Mouse (Mus musculus): ENCODE results near the gene Prkg1. TPM values are rescaled to one million over a fixed set of nuclear protein-coding genes. Genes with fewer than 3 reads are reported as not detected.

Gene Prkg1
- polyA plus RNA-seq, 1 experiment from 2014 or later: 21.1 TPM

DNA sequence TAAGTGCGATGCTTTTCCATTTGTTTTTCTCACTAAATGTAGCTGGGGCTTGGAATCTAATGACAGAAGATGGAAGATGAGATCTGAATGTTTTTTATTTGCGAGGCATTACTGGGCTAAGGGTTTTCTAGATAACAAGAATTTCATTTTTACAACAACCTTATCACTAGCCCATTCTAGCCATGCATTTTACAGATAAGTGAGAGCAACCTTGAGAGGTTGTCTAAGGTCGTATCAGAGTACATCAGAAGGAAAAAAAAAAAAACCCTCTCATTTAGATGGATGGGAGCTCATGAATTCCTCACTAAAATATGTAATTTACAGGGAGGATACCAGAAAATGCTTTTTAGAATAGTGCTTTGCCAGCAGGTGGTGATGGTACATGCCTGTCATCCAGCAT, 863.8 kb downstream of the Prkg1 start:
- no peak overlapping the region for H3K9ac ChIP-seq (replicated peaks; ENCODE audit: low read depth, low read length)
- H3K9me3 ChIP-seq (ENCODE audit: control insufficient read depth, low read depth, low read length): no peaks in the 10 kb centered on the region
- ATAC-seq (ENCODE audit: insufficient number of reproducible peaks, insufficient read depth, low FRiP score, low read depth): no peak
- H3K4me3 ChIP-seq (ENCODE audit: low read depth, low read length): no peak overlapping the region
- no peak overlapping the region for H3K4me2 ChIP-seq (replicated peaks; ENCODE audit: low read depth, low read length)
- no peaks in the 10 kb centered on the region for H3K27me3 ChIP-seq (ENCODE audit: control insufficient read depth, insufficient read depth, low read length)
- H3K27ac ChIP-seq (ENCODE audit: low read length): no peak overlapping the region
- no peaks in the 10 kb centered on the region for H3K36me3 ChIP-seq (ENCODE audit: control insufficient read depth, insufficient read depth, low read length)
- 71% methylated on average over 3 of the region's 3 CpGs for WGBS
- H3K4me1 ChIP-seq (ENCODE audit: control insufficient read depth, insufficient read depth, low read length): no peaks in the 10 kb centered on the region

DNA sequence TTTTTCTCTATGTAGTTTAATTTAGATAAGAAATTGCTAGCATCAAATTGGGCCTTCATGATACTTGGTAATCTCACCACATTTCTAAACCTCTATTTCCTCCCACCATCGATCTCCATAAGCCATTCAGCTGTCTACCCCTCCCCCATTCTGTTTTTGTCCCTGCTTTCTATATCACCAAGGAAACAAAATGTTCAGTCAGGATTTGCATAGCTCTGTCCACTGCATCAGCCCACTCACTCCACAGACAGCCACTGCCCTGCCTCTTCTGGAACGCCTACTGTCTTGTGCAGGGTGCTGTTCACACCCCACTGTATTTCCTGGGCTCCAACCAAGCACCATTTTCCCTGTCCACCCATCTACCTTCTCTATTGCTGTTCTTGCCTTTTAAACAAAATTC, 874.5 kb downstream of the Prkg1 start:
- Histone ChIP-seq H3K9ac (replicated peaks; ENCODE audit: low read depth, low read length) (no peak overlapping the region), H3K4me2 (replicated peaks; ENCODE audit: low read depth, low read length) (no peak overlapping the region), H3K9me3 (ENCODE audit: control insufficient read depth, low read depth, low read length) (no peaks in the 10 kb centered on the region), H3K27me3 (ENCODE audit: control insufficient read depth, insufficient read depth, low read length) (no peaks in the 10 kb centered on the region), H3K27ac (ENCODE audit: low read length) (no peak overlapping the region), H3K4me1 (ENCODE audit: control insufficient read depth, insufficient read depth, low read length) (no peaks in the 10 kb centered on the region), H3K4me3 (ENCODE audit: low read depth, low read length) (no peak overlapping the region), H3K36me3 (ENCODE audit: control insufficient read depth, insufficient read depth, low read length) (no peaks in the 10 kb centered on the region)
- WGBS: 88% methylated on average over 2 of the region's 2 CpGs
- no peak for ATAC-seq (ENCODE audit: insufficient number of reproducible peaks, insufficient read depth, low FRiP score, low read depth)

DNA sequence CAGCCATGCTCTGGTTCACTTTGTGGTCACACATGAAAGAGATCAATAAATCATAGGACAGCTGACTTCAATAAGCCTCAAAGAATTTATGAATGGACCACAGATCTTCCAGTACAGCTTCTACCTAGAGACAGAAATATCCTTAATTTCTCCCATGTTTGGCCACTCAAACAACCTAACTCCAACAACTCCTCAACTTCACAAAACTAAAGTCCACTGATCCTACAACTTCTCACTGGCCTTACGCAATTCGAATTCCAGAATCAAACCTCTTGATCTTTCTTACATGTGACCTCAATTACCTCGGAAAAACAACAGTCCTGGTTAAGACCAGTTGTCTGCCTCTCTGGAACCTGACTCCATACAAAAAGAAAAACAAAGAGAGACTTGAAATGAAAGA, 875.0 kb downstream of the Prkg1 start:
- ATAC-seq (ENCODE audit: insufficient number of reproducible peaks, insufficient read depth, low FRiP score, low read depth): no peak
- WGBS: 72% methylated on average over 3 of the region's 3 CpGs
- H3K36me3 ChIP-seq (ENCODE audit: control insufficient read depth, insufficient read depth, low read length): no peaks in the 10 kb centered on the region
- H3K9me3 ChIP-seq (ENCODE audit: control insufficient read depth, low read depth, low read length): no peaks in the 10 kb centered on the region
- H3K27ac ChIP-seq (ENCODE audit: low read length): no peak overlapping the region
- H3K4me3 ChIP-seq (ENCODE audit: low read depth, low read length): no peak overlapping the region
- H3K27me3 ChIP-seq (ENCODE audit: control insufficient read depth, insufficient read depth, low read length): no peaks in the 10 kb centered on the region
- H3K4me2 ChIP-seq (replicated peaks; ENCODE audit: low read depth, low read length): no peak overlapping the region
- no peak overlapping the region for H3K9ac ChIP-seq (replicated peaks; ENCODE audit: low read depth, low read length)
- no peaks in the 10 kb centered on the region for H3K4me1 ChIP-seq (ENCODE audit: control insufficient read depth, insufficient read depth, low read length)

DNA sequence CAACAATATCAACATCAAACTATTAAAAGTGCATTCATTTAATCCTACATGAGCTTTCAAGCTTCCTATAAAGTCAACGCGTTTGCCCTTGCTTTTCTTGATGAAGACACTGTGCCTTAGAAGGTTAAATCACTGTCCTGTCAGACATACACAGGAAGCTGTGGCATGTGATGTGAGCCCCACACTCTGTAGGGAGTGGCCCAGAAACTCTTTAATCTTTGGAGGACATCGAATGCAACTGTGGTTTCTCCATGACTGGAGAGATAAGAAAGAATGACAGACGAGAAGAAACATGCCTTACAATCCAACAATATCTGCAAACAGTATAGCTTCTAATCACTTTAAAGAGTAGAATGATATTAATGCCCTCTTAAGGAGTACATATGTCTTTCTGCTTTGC, 903.4 kb downstream of the Prkg1 start:
- H3K9ac ChIP-seq (replicated peaks; ENCODE audit: low read depth, low read length): no peak overlapping the region
- no peak overlapping the region for H3K4me2 ChIP-seq (replicated peaks; ENCODE audit: low read depth, low read length)
- H3K27ac ChIP-seq (ENCODE audit: low read length): no peak overlapping the region
- ATAC-seq (ENCODE audit: insufficient number of reproducible peaks, insufficient read depth, low FRiP score, low read depth): no peak
- no peaks in the 10 kb centered on the region for H3K36me3 ChIP-seq (ENCODE audit: control insufficient read depth, insufficient read depth, low read length)
- H3K4me3 ChIP-seq (ENCODE audit: low read depth, low read length): no peak overlapping the region
- H3K4me1 ChIP-seq (ENCODE audit: control insufficient read depth, insufficient read depth, low read length): no peaks in the 10 kb centered on the region
- no peaks in the 10 kb centered on the region for H3K27me3 ChIP-seq (ENCODE audit: control insufficient read depth, insufficient read depth, low read length)
- 62% methylated on average over 4 of the region's 4 CpGs for WGBS
- H3K9me3 ChIP-seq (ENCODE audit: control insufficient read depth, low read depth, low read length): no peaks in the 10 kb centered on the region

DNA sequence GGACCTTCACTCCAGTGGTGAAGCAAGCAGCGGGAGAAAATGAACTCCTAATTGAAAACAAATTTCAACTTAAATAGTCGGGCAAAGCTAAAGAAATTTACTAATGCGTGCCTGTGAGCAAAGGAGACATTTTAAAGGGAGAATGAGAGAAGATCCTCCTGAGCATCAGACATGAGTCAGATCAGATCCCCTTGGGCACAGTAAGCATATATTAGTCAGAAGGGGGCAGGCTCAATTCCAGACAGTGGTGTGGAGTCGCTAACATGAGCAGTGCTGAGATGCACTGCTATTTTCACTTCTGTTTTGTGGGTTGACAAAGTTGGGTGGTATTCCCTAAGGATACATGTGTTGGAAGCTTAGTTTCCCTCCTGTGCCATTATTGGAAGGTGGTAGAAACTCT, 913.8 kb downstream of the Prkg1 start:
- WGBS: 90% methylated on average over 4 of the region's 4 CpGs
- Histone ChIP-seq H3K27ac (ENCODE audit: low read length) (no peak overlapping the region), H3K4me3 (ENCODE audit: low read depth, low read length) (no peak overlapping the region), H3K9me3 (ENCODE audit: control insufficient read depth, low read depth, low read length) (no peaks in the 10 kb centered on the region), H3K4me2 (replicated peaks; ENCODE audit: low read depth, low read length) (no peak overlapping the region), H3K36me3 (ENCODE audit: control insufficient read depth, insufficient read depth, low read length) (no peaks in the 10 kb centered on the region), H3K27me3 (ENCODE audit: control insufficient read depth, insufficient read depth, low read length) (no peaks in the 10 kb centered on the region), H3K9ac (replicated peaks; ENCODE audit: low read depth, low read length) (no peak overlapping the region), H3K4me1 (ENCODE audit: control insufficient read depth, insufficient read depth, low read length) (no peaks in the 10 kb centered on the region)
- ATAC-seq (ENCODE audit: insufficient number of reproducible peaks, insufficient read depth, low FRiP score, low read depth): no peak

DNA sequence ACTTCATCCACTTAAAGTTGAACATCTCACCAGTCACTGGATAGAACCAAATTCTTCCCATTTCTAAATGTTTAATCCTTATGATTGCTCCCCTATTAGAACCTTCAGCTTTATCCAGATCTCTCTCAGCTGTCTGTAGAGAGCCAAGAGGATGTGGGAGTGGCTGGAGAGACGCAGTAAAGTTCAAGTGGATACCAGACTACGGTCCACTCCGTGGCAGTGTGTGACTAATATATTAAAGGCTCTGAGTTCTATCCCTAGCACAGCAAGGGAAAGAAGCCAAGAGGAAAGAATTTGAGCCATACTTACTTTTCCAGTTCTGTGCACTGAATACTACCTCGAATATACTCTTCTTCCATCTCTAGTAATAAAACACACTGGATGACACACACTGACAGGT, 919.9 kb downstream of the Prkg1 start:
- H3K36me3 ChIP-seq (ENCODE audit: control insufficient read depth, insufficient read depth, low read length): no peaks in the 10 kb centered on the region

DNA sequence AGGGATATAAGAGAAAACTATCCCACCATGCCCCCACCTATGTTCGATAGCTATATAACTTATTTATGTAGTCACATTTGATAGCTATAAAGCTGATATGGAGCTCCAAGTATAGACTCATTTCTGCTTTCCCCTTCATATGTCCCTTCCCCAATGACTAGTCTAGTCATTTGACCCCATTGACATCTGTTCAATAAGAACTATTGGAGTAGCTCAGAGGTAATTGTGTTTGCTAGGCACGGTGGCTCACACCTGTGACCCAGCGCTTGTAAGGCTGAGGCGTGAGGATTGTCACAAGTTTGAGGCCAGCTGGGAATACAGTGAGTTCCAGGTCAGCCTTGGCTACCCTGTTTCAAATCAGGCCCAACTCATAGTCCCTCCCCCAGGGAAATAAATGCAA, 921.2 kb downstream of the Prkg1 start:
- no peak for ATAC-seq (ENCODE audit: insufficient number of reproducible peaks, insufficient read depth, low FRiP score, low read depth)

More for the DNA sequence above, 919.9 kb downstream of the Prkg1 start:
- no peaks in the 10 kb centered on the region for H3K4me1 ChIP-seq (ENCODE audit: control insufficient read depth, insufficient read depth, low read length)
- H3K4me3 ChIP-seq (ENCODE audit: low read depth, low read length): no peak overlapping the region
- no peak overlapping the region for H3K9ac ChIP-seq (replicated peaks; ENCODE audit: low read depth, low read length)
- no peak overlapping the region for H3K27ac ChIP-seq (ENCODE audit: low read length)
- no peaks in the 10 kb centered on the region for H3K9me3 ChIP-seq (ENCODE audit: control insufficient read depth, low read depth, low read length)
- no peaks in the 10 kb centered on the region for H3K27me3 ChIP-seq (ENCODE audit: control insufficient read depth, insufficient read depth, low read length)
- no peak overlapping the region for H3K4me2 ChIP-seq (replicated peaks; ENCODE audit: low read depth, low read length)
- ATAC-seq (ENCODE audit: insufficient number of reproducible peaks, insufficient read depth, low FRiP score, low read depth): no peak
- 43% methylated on average over 4 of the region's 4 CpGs for whole genome bisulfite sequencing

DNA sequence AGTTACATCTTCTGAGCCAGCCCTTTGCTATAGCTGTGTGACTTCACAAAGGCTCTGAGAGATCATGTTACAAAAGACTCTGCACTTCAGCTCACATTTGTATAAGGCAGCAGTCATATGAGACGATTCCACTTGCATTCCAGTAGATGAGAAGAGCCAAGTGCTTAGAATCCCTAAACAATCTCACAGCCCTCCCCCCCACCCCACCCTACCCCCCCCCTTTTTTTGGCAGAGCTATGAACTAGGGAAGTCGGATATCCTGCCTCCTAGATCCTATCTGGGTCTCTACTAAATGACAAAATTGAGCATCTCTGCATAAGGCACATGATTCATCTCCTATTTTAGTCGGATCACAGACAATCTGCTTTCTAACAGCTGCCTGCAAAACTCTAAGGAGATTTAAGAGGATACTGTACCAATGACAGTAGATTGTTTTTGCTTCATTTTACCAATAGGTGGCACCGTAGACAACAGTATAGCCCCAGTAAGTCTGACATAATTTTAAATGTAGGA, 921.7 kb downstream of the Prkg1 start:
- H3K4me3 ChIP-seq (ENCODE audit: low read depth, low read length): no peak overlapping the region
- H3K9me3 ChIP-seq (ENCODE audit: control insufficient read depth, low read depth, low read length): no peaks in the 10 kb centered on the region
- ATAC-seq (ENCODE audit: insufficient number of reproducible peaks, insufficient read depth, low FRiP score, low read depth): peak; percentile 79
- WGBS: 2% methylated on average over 4 of the region's 4 CpGs
- no peaks in the 10 kb centered on the region for H3K36me3 ChIP-seq (ENCODE audit: control insufficient read depth, insufficient read depth, low read length)
- no peak overlapping the region for H3K4me2 ChIP-seq (replicated peaks; ENCODE audit: low read depth, low read length)
- H3K27ac ChIP-seq (ENCODE audit: low read length): peak overlapping the region; percentile 27; the same call in 1 of the 2 replicates
- no peak overlapping the region for H3K9ac ChIP-seq (replicated peaks; ENCODE audit: low read depth, low read length)
- H3K4me1 ChIP-seq (ENCODE audit: control insufficient read depth, insufficient read depth, low read length): no peaks in the 10 kb centered on the region
- no peaks in the 10 kb centered on the region for H3K27me3 ChIP-seq (ENCODE audit: control insufficient read depth, insufficient read depth, low read length)

More for the DNA sequence above, 921.2 kb downstream of the Prkg1 start:
- no peaks in the 10 kb centered on the region for H3K9me3 ChIP-seq (ENCODE audit: control insufficient read depth, low read depth, low read length)
- no peak overlapping the region for H3K9ac ChIP-seq (replicated peaks; ENCODE audit: low read depth, low read length)
- H3K4me2 ChIP-seq (replicated peaks; ENCODE audit: low read depth, low read length): no peak overlapping the region
- WGBS: 82% methylated on average over 4 of the region's 4 CpGs
- no peaks in the 10 kb centered on the region for H3K36me3 ChIP-seq (ENCODE audit: control insufficient read depth, insufficient read depth, low read length)
- H3K27ac ChIP-seq (ENCODE audit: low read length): no peak overlapping the region
- no peaks in the 10 kb centered on the region for H3K4me1 ChIP-seq (ENCODE audit: control insufficient read depth, insufficient read depth, low read length)
- no peaks in the 10 kb centered on the region for H3K27me3 ChIP-seq (ENCODE audit: control insufficient read depth, insufficient read depth, low read length)
- H3K4me3 ChIP-seq (ENCODE audit: low read depth, low read length): no peak overlapping the region

DNA sequence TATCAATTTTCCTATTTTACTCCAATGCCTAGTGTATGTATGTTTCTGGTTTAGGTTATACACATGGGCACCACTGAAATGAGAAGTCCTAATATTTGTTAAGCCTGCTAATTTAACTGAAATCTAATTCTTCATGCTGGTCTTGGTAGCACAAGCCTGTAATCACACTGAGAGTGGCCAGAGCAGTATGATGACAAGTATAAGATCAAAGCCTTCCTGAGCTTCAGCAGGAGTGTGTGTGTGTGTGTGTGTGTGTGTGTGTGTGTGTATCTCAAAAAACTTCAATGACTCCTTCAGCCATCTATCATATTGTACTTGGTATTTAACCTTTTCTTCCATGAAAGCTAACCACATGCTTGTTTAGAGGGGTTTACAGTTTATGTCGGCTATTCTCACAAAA, 922.2 kb downstream of the Prkg1 start:
- WGBS: 35% methylated on average over 1 of the region's 1 CpGs
- H3K27ac ChIP-seq (ENCODE audit: low read length): peak overlapping the region; percentile 27; the same call in 1 of the 2 replicates
- peak; percentile 21; the same call in 1 of the 2 replicates for ATAC-seq (ENCODE audit: insufficient number of reproducible peaks, insufficient read depth, low FRiP score, low read depth)

More for the DNA sequence above, 922.2 kb downstream of the Prkg1 start:
- Histone ChIP-seq H3K9ac (replicated peaks; ENCODE audit: low read depth, low read length) (no peak overlapping the region), H3K9me3 (ENCODE audit: control insufficient read depth, low read depth, low read length) (no peaks in the 10 kb centered on the region), H3K36me3 (ENCODE audit: control insufficient read depth, insufficient read depth, low read length) (no peaks in the 10 kb centered on the region), H3K27me3 (ENCODE audit: control insufficient read depth, insufficient read depth, low read length) (no peaks in the 10 kb centered on the region), H3K4me2 (replicated peaks; ENCODE audit: low read depth, low read length) (no peak overlapping the region), H3K4me1 (ENCODE audit: control insufficient read depth, insufficient read depth, low read length) (no peaks in the 10 kb centered on the region), H3K4me3 (ENCODE audit: low read depth, low read length) (no peak overlapping the region)

Measured in stomach, embryonic 14.5 days (tissue).